Mouse (Mus musculus) hindbrain, embryonic 12.5 days (tissue): Measurements from ENCODE around the gene Dner. TPM values are rescaled to one million over a fixed set of nuclear protein-coding genes. Genes with fewer than 3 reads are reported as not detected.

ENCODE experiments used
- ATAC-seq: fragments of 200-750 bp; cut with Nextera tagmentation; 2 replicates; pipeline ENCODE4 v1.8.0; 2017; ENCODE audit warnings: moderate TSS enrichment; ENCODE audit not compliant: low FRiP score
- H3K27ac ChIP-seq: fragments of 300-500 bp; sonication (generic); 2 replicates; pipeline ENCODE4 v1.5.1; 2016; ENCODE audit warnings: mild to moderate bottlenecking
- H3K27me3 ChIP-seq: fragments of 300-500 bp; sonication (generic); 2 replicates; pipeline ENCODE4 v1.6.1; 2016; ENCODE audit warnings: mild to moderate bottlenecking
- H3K36me3 ChIP-seq: fragments of 300-500 bp; sonication (generic); 2 replicates; pipeline ENCODE4 v1.6.1; 2016; ENCODE audit warnings: mild to moderate bottlenecking
- H3K4me1 ChIP-seq: fragments of 300-500 bp; sonication (generic); 2 replicates; pipeline ENCODE4 v1.6.1; 2016
- H3K4me2 ChIP-seq: fragments of 300-500 bp; sonication (generic); replicated peaks from 2 replicates; pipeline ENCODE4 v1.6.1; 2016; ENCODE audit warnings: mild to moderate bottlenecking
- H3K4me3 ChIP-seq: fragments of 300-500 bp; sonication (generic); 2 replicates; pipeline ENCODE4 v1.5.1; 2016; ENCODE audit warnings: mild to moderate bottlenecking
- H3K9ac ChIP-seq: fragments of 300-500 bp; sonication (generic); 2 replicates; pipeline ENCODE4 v1.6.1; 2016; ENCODE audit warnings: mild to moderate bottlenecking, moderate library complexity
- H3K9me3 ChIP-seq: fragments of 300-500 bp; sonication (generic); replicated peaks from 2 replicates; pipeline ENCODE4 v1.6.1; 2016; ENCODE audit warnings: mild to moderate bottlenecking
- WGBS: fragments of 180-500 bp; shearing (Covaris S2); methylation state at CpG from one replicate; pipeline ENCODE4 v1.1.7; 2016; 5-methylcytosine and 5-hydroxymethylcytosine counted together
- polyA plus RNA-seq: library from polyadenylated mRNA; unstranded; fragments of >200 nt; fragmentation: Nextera tagmentation; extraction: Ambion mirVana; gene quantifications from 2 replicates; pipeline ENCODE4 v1.2.1, GENCODE M21; 2016

Dner gene
- polyA plus RNA-seq, 1 experiment from 2014 or later: 130 TPM

DNA sequence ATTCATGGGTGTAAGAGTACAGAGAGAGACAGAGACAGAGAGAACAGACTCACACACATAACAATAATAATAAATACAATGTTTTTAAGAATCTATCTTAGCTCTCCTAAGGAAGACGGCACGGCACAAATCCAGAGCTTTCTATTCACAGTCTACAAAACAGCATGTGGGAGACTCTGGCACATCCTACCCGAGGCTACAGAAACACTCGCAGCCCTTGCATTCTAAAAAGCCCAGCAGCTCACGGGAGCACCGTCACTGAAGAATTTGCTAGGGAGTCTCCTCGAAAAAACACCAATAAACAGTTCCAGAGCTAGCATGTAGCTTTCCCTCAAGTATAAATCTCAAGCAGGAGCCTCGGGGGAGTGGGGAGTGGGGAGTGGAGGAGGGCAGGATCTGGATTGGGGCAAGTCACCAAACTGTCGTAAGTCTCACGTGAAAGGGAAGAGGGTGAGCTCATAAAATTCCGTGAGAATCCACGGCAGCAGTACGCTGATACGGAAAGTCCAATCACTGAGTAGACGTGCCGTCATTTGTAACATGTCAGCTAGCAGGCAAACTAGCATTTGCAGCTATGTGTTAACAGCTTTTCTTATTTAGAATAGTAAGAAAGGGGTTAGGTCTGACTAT is 76.8 kb downstream of the Dner start:
- no peak overlapping the region for H3K27ac ChIP-seq
- no peaks in the 10 kb centered on the region for H3K9me3 ChIP-seq
- no peak overlapping the region for H3K4me3 ChIP-seq
- H3K27me3 ChIP-seq: no peaks in the 10 kb centered on the region
- H3K4me1 ChIP-seq: peaks cover 43% of the 10 kb centered on the region
- 46% methylated on average over 16 of the region's 16 CpGs for WGBS
- no peak overlapping the region for H3K9ac ChIP-seq
- H3K4me2 ChIP-seq: no peak overlapping the region
- ATAC-seq: no peak
- no peaks in the 10 kb centered on the region for H3K36me3 ChIP-seq

DNA sequence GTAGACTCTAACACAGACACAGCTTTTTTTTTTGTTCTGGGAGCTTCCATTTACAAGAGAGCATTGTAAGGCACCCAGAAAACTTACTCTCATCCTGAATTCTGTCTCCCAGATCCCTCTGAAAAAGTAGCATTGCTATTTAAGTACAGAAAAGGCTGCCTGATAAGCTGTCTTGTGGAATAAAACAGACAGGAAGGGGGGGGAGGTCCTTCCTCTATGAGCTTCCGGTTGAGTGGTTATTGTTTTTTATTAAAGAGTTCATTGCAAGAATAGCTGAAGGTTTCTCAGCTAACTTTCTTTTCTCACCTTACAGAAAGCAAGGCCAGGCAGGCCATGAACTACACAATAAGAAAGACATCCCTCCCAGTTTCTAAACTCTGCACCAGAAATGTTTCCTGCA is 77.9 kb downstream of the Dner start:
- no peak overlapping the region for H3K9ac ChIP-seq
- H3K4me2 ChIP-seq: no peak overlapping the region
- WGBS: 82% methylated on average over 1 of the region's 1 CpGs
- H3K27ac ChIP-seq: no peak overlapping the region
- H3K4me1 ChIP-seq: peaks cover 43% of the 10 kb centered on the region
- H3K4me3 ChIP-seq: no peak overlapping the region
- H3K27me3 ChIP-seq: no peaks in the 10 kb centered on the region
- no peak for ATAC-seq
- no peaks in the 10 kb centered on the region for H3K36me3 ChIP-seq
- H3K9me3 ChIP-seq: no peaks in the 10 kb centered on the region

- Histone ChIP-seq H3K4me3 (no peak overlapping the region), H3K36me3 (no peaks in the 10 kb centered on the region), H3K4me2 (no peak overlapping the region), H3K9me3 (no peaks in the 10 kb centered on the region), H3K4me1 (peaks cover 27% of the 10 kb centered on the region), H3K27me3 (no peaks in the 10 kb centered on the region), H3K9ac (no peak overlapping the region), H3K27ac (no peak overlapping the region)
- no peak for ATAC-seq
Observed at GRCm38 (mm10) chr1:84616133-84616532, 79.9 kb downstream of the Dner start.

DNA sequence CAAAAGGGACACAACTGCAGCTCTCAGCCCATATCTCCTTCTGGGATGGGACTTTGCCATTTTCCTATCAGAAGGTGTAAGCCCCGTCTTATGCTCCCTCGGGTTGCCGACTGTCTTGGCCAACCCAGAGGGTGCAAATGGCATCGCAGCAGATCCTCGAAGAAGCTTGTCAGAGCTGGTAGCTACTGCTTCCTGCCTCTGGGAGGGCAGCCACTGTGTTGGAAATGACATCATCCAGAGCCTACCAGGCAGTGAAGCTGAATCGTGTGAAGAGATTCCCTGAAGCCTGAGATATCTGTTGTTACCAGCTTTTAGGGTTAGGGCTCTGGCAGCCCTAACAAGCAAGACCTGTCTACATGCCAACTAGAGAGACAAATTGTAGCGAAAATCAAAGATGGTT is 81.4 kb downstream of the Dner start:
- no peak overlapping the region for H3K27ac ChIP-seq
- no peaks in the 10 kb centered on the region for H3K9me3 ChIP-seq
- H3K9ac ChIP-seq: no peak overlapping the region
- H3K36me3 ChIP-seq: no peaks in the 10 kb centered on the region
- WGBS: 87% methylated on average over 7 of the region's 7 CpGs
- peaks cover 22% of the 10 kb centered on the region for H3K4me1 ChIP-seq
- no peak overlapping the region for H3K4me3 ChIP-seq
- no peaks in the 10 kb centered on the region for H3K27me3 ChIP-seq
- no peak overlapping the region for H3K4me2 ChIP-seq
- no peak for ATAC-seq

GRCm38 (mm10) chr1:84613119-84613518 is 82.9 kb downstream of the Dner start:
- no peaks in the 10 kb centered on the region for H3K36me3 ChIP-seq
- 0 out of 2 replicates have a peak, but pooled peaks have one; percentile 17 for ATAC-seq
- no peak overlapping the region for H3K4me3 ChIP-seq
- H3K4me2 ChIP-seq: no peak overlapping the region
- no peaks in the 10 kb centered on the region for H3K9me3 ChIP-seq
- no peaks in the 10 kb centered on the region for H3K27me3 ChIP-seq
- WGBS: 42% methylated on average over 8 of the region's 8 CpGs
- no peak overlapping the region for H3K9ac ChIP-seq
- no peak overlapping the region for H3K27ac ChIP-seq
- H3K4me1 ChIP-seq: peaks cover 14% of the 10 kb centered on the region

- Histone ChIP-seq H3K4me1 (peaks cover 6% of the 10 kb centered on the region; the same call in 1 of the 2 replicates), H3K4me2 (no peak overlapping the region), H3K27me3 (no peaks in the 10 kb centered on the region), H3K9ac (no peak overlapping the region), H3K27ac (0 out of 2 replicates have a peak overlapping the region, but pooled peaks have one; percentile 52), H3K4me3 (no peak overlapping the region), H3K36me3 (no peaks in the 10 kb centered on the region), H3K9me3 (no peaks in the 10 kb centered on the region)
- 89% methylated on average over 3 of the region's 3 CpGs for WGBS
- no peak for ATAC-seq
Observed at GRCm38 (mm10) chr1:84611331-84611730, 84.7 kb downstream of the Dner start.

DNA sequence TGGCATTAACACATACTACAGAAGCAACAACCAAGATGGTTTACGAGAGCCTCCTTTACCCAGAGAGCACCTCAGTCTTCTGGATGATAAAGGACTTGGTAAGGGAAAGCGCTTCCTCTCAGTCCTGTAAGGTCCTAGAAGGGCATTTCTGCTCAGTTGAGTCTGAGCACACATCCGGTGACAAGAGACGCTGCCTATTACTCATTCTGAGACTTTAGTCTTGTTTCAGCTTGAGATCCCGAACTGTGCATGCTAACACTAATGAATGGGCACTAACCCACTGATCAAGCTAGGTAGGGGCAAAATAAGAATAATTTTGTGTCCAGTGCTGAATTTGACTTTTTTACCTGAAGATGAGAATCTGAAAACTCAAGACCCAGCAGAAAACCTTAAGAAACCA is 97.0 kb downstream of the Dner start:
- no peaks in the 10 kb centered on the region for H3K36me3 ChIP-seq
- no peak overlapping the region for H3K4me3 ChIP-seq
- 89% methylated on average over 5 of the region's 5 CpGs for WGBS
- no peak overlapping the region for H3K4me2 ChIP-seq
- 0 out of 2 replicates have a peak, but pooled peaks cover 4% of the 10 kb centered on the region for H3K9me3 ChIP-seq
- no peaks in the 10 kb centered on the region for H3K27me3 ChIP-seq
- H3K9ac ChIP-seq: no peak overlapping the region
- no peak for ATAC-seq
- H3K27ac ChIP-seq: no peak overlapping the region
- no peaks in the 10 kb centered on the region for H3K4me1 ChIP-seq

GRCm38 (mm10) chr1:84596023-84596422 is 100.0 kb downstream of the Dner start:
- Histone ChIP-seq H3K9ac (no peak overlapping the region), H3K4me2 (no peak overlapping the region), H3K4me3 (no peak overlapping the region), H3K27ac (no peak overlapping the region), H3K36me3 (no peaks in the 10 kb centered on the region), H3K4me1 (peaks cover 8% of the 10 kb centered on the region), H3K27me3 (no peaks in the 10 kb centered on the region), H3K9me3 (no peaks in the 10 kb centered on the region)
- WGBS: 82% methylated on average over 3 of the region's 3 CpGs
- ATAC-seq: no peak

DNA sequence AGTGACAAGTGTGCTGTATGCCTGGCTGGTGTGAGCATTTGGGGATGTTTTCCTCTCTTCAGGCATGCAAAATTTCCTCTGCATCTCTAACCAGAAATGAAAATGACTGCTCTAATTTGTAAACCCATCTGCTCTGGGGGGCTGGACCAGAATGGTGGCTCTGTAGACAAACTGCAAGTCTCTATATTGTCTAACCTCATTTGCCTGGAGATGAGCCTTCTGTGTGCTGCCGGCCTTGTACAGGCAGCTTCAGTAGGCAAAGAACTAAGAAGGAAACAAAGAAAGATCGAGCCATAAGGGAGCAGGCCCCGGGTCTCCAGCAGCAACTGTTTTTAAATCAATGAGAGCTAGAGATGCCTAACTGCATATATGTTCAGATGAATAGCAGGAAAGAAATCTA is 103.6 kb downstream of the Dner start:
- no peak for ATAC-seq
- 70% methylated on average over 3 of the region's 3 CpGs for WGBS

DNA sequence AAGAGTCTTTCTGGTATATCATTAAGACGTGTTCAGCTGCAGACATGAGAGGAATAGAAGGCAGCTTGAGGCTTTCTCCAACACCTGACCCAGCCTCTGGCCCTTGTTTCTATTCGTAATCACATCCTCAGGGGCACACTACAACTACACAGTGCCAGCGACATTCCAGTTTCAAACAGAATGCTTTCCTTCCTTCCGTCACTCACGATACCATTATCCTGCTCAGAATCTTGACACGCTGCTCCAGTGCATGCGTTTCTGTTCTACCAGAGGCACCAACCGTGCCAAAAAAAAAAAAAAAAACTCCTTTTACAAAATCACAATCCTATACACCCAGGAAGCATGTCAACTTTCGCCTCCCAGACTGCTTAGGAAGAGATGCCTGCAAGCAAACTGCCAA is 105.5 kb downstream of the Dner start:
- no peak overlapping the region for H3K4me2 ChIP-seq

More for the DNA sequence above, 103.6 kb downstream of the Dner start:
- Histone ChIP-seq H3K4me3 (no peak overlapping the region), H3K4me1 (peaks cover 18% of the 10 kb centered on the region), H3K36me3 (no peaks in the 10 kb centered on the region), H3K4me2 (no peak overlapping the region), H3K27me3 (no peaks in the 10 kb centered on the region), H3K27ac (no peak overlapping the region), H3K9me3 (no peaks in the 10 kb centered on the region), H3K9ac (no peak overlapping the region)

DNA sequence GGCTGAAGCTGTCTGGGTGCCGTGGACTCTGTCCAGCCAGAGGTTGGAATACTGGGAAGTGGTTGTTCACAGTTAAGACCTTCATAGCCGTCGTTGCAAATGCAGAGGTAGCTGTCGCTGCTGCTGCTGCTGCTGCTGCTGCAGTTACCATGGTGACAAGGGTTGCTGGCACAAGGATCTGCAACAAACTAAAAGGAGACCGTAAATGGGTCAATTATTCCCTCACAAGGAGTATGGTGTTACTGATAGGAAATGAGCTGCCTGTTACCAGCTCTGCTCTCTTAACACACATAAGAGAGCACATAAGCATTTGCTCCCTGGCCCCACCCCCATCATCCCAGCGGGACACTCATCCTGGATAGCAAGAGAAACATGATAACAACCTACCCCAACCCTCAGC is 110.6 kb downstream of the Dner start:
- H3K9ac ChIP-seq: no peak overlapping the region
- H3K4me3 ChIP-seq: no peak overlapping the region

More for the DNA sequence above, 105.5 kb downstream of the Dner start:
- H3K4me1 ChIP-seq: peaks cover 26% of the 10 kb centered on the region
- no peak overlapping the region for H3K4me3 ChIP-seq
- ATAC-seq: no peak
- 73% methylated on average over 9 of the region's 9 CpGs for WGBS
- H3K27ac ChIP-seq: no peak overlapping the region
- no peak overlapping the region for H3K9ac ChIP-seq
- no peaks in the 10 kb centered on the region for H3K27me3 ChIP-seq
- H3K9me3 ChIP-seq: no peaks in the 10 kb centered on the region
- no peaks in the 10 kb centered on the region for H3K36me3 ChIP-seq

DNA sequence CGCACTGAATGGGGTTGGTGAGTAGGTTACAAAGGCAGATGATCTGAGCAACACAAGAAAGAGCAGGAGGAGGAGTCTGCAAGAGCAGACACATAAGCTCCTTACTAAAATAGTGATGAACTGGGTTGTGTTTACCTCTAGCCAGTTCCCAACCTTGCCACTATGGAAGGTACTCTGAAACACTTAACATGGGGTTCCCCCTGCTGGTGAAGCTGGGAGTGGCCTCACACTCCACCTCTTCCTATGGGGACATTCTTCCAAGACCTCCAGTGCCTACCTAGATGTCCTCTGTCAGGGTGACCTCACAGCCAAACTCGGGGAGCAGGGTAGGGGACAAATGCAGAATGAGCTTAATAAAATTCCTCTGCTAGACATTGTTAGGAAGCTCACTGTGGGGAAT is 114.2 kb downstream of the Dner start:
- no peak overlapping the region for H3K27ac ChIP-seq
- H3K4me3 ChIP-seq: no peak overlapping the region
- no peak overlapping the region for H3K9ac ChIP-seq
- 0 out of 2 replicates have a peak, but pooled peaks have one; percentile 24 for ATAC-seq
- 64% methylated on average over 2 of the region's 2 CpGs for WGBS
- no peaks in the 10 kb centered on the region for H3K9me3 ChIP-seq
- no peaks in the 10 kb centered on the region for H3K27me3 ChIP-seq
- H3K4me1 ChIP-seq: peaks cover 16% of the 10 kb centered on the region
- H3K4me2 ChIP-seq: no peak overlapping the region
- 0 out of 2 replicates have a peak, but pooled peaks cover 4% of the 10 kb centered on the region for H3K36me3 ChIP-seq

More for the DNA sequence above, 110.6 kb downstream of the Dner start:
- Histone ChIP-seq H3K9me3 (no peaks in the 10 kb centered on the region), H3K27me3 (no peaks in the 10 kb centered on the region), H3K4me2 (peak overlapping the region; percentile 22), H3K27ac (peak overlapping the region; percentile 66), H3K36me3 (no peaks in the 10 kb centered on the region), H3K4me1 (peaks cover 25% of the 10 kb centered on the region)
- peak; percentile 62 for ATAC-seq
- WGBS: 3% methylated on average over 6 of the region's 6 CpGs

- Histone ChIP-seq H3K9me3 (no peaks in the 10 kb centered on the region), H3K27me3 (no peaks in the 10 kb centered on the region), H3K9ac (no peak overlapping the region), H3K36me3 (no peaks in the 10 kb centered on the region), H3K27ac (no peak overlapping the region), H3K4me3 (no peak overlapping the region), H3K4me2 (no peak overlapping the region), H3K4me1 (no peaks in the 10 kb centered on the region)
- WGBS: 85% methylated on average over 8 of the region's 8 CpGs
- no peak for ATAC-seq
Observed at GRCm38 (mm10) chr1:84561841-84562240, 134.2 kb downstream of the Dner start.
